Mouse (Mus musculus) bone marrow, adult 2 months (tissue): Measurements from ENCODE around the gene Gpr161.

Experiments
- CTCF ChIP-seq: fragments of 200-500 bp; IDR thresholded peaks from 2 replicates; pipeline ENCODE4 v1.5.1; 2011; ENCODE audit warnings: low read length, control low read depth; ENCODE audit not compliant: control insufficient read depth, insufficient read depth
- POLR2A ChIP-seq: fragments of 200-500 bp; IDR thresholded peaks from 2 replicates; pipeline ENCODE4 v1.6.1; 2011; ENCODE audit warnings: low read depth, mild to moderate bottlenecking, control low read depth, low read length, borderline replicate concordance; ENCODE audit not compliant: control insufficient read depth

DNA sequence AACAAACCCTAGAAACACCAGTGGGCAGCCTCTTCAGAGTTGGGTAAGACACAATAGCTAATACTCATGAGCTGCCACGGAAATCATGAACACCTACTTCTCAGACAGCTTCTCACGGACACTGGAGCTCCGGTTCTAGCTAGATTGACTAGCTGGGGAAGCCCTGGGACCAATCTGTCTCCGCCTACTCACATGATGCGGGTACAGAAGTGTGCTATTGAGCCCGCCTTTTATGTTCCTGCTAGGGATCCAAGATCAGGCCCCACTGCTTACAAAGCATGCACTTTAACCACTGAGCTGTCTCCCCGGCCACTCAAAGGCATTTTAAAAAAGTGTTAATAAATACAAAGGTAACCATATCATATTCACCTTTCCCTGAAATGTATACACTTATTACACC is 46.5 kb downstream of the Gpr161 start:
- TF ChIP-seq POLR2A (no peak), CTCF (no peak)
